Mouse (Mus musculus): ENCODE results near the gene Nisch.

- TF ChIP-seq CTCF (IDR thresholded peaks at IDR 0.05; ENCODE audit: extremely low read depth, insufficient read length, insufficient replicate concordance, low read depth, low read length) (no peak), POLR2A (IDR thresholded peaks at IDR 0.05; ENCODE audit: low read depth, low read length) (no peak)
These were observed 31.6 kb upstream of the Nisch start for GRCm38 (mm10) chr14:31248396-31248795.
